Mouse (Mus musculus): ENCODE measurements around the gene Kri1. TPM values are rescaled to one million over a fixed set of nuclear protein-coding genes. Genes with fewer than 3 reads are reported as not detected.

Kri1 gene
- polyA plus RNA-seq, 1 experiment from 2014 or later, result 8.9 TPM

DNA sequence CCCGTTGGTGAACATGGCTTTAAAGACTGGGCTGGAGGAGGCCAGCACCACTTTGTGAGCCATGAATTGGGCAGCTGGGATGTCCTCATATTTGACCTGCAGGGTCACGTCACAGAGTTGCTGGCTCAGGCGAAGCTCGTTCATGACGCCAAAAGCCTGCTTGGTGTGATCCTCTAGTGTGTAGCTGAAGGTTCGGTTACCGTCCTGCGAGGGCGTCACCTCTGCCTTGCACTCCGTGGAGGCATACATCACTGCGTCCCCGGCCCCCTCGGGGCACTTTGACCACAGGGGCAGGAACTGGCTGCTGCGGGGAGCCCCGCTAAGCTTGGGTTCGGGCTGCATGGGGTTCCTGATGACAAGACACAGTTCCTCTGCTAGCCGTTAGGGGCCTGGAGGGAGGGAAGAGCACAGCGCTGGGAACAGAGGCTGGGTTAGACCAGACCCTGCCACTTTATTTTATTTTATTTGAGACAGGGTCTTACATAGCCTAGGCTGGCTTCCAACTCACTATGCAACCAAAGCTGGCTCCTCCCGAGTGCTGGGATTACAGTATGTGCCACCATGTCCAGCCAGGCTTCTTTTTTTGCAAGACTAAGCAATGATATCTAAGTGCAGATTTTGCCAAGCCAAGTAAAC, 50.3 kb downstream of the Kri1 start:
- no peak for ATAC-seq
- DNase-seq (ENCODE audit: low spot score), result peak; percentile 46

GRCm38 (mm10) chr9:21236991-21237367, 50.8 kb downstream of the Kri1 start:
- H3K4me2 ChIP-seq (replicated peaks; ENCODE audit: low read depth, low read length), result peak overlapping the region; percentile 64; the same call in 1 of the 2 replicates
- peaks cover 11% of the 10 kb centered on the region for H3K4me1 ChIP-seq (ENCODE audit: insufficient read depth, low read depth, low read length)
- no peak overlapping the region for H3K9ac ChIP-seq (replicated peaks; ENCODE audit: low read depth)
- no peaks in the 10 kb centered on the region for H3K27me3 ChIP-seq (replicated peaks; ENCODE audit: insufficient read depth, low read length)
- TF ChIP-seq EP300 (IDR thresholded peaks at IDR 0.05) (no peak), CTCF (IDR thresholded peaks at IDR 0.05) (no peak)
- H3K36me3 ChIP-seq (ENCODE audit: insufficient read depth, low read length), result no peaks in the 10 kb centered on the region; the same call in 1 of the 2 replicates
- peak overlapping the region; percentile 89; the same call in 1 of the 2 replicates for H3K27ac ChIP-seq (ENCODE audit: low read length)
- no peak for ATAC-seq
- WGBS, result 77% methylated on average over 25 of the region's 25 CpGs
- H3K9me3 ChIP-seq (ENCODE audit: low read length), result no peaks in the 10 kb centered on the region
- no peak for DNase-seq (ENCODE audit: low spot score)
- no peak overlapping the region for H3K4me3 ChIP-seq (ENCODE audit: low read depth, low read length)

More for the DNA sequence above, 50.3 kb downstream of the Kri1 start:
- H3K27ac ChIP-seq (ENCODE audit: low read length), result peak overlapping the region; percentile 89
- peak overlapping the region; percentile 77 for H3K9ac ChIP-seq (replicated peaks; ENCODE audit: low read depth)
- no peaks in the 10 kb centered on the region for H3K9me3 ChIP-seq (ENCODE audit: low read length)
- no peaks in the 10 kb centered on the region for H3K27me3 ChIP-seq (replicated peaks; ENCODE audit: insufficient read depth, low read length)
- peak overlapping the region; percentile 90 for H3K4me3 ChIP-seq (ENCODE audit: low read depth, low read length)
- H3K4me1 ChIP-seq (ENCODE audit: insufficient read depth, low read depth, low read length), result peaks cover 11% of the 10 kb centered on the region
- H3K36me3 ChIP-seq (ENCODE audit: insufficient read depth, low read length), result no peaks in the 10 kb centered on the region; the same call in 1 of the 2 replicates
- TF ChIP-seq EP300 (IDR thresholded peaks at IDR 0.05), result no peak
- peak; percentile 55 for TF ChIP-seq CTCF (IDR thresholded peaks at IDR 0.05)
- WGBS, result 12% methylated on average over 19 of the region's 19 CpGs
- H3K4me2 ChIP-seq (replicated peaks; ENCODE audit: low read depth, low read length), result peak overlapping the region; percentile 64

GRCm38 (mm10) chr9:21235341-21235740, 52.4 kb downstream of the Kri1 start:
- peaks cover 11% of the 10 kb centered on the region for H3K4me1 ChIP-seq (ENCODE audit: insufficient read depth, low read depth, low read length)
- DNase-seq (ENCODE audit: low spot score) (no peak), ATAC-seq (no peak)
- H3K27ac ChIP-seq (ENCODE audit: low read length), result no peak overlapping the region
- 77% methylated on average over 4 of the region's 4 CpGs for WGBS
- no peaks in the 10 kb centered on the region for H3K27me3 ChIP-seq (replicated peaks; ENCODE audit: insufficient read depth, low read length)
- no peak overlapping the region for H3K4me2 ChIP-seq (replicated peaks; ENCODE audit: low read depth, low read length)
- no peak overlapping the region for H3K4me3 ChIP-seq (ENCODE audit: low read depth, low read length)
- no peaks in the 10 kb centered on the region for H3K9me3 ChIP-seq (ENCODE audit: low read length)
- no peak for TF ChIP-seq EP300 (IDR thresholded peaks at IDR 0.05)
- TF ChIP-seq CTCF (IDR thresholded peaks at IDR 0.05), result no peak
- no peak overlapping the region for H3K9ac ChIP-seq (replicated peaks; ENCODE audit: low read depth)
- H3K36me3 ChIP-seq (ENCODE audit: insufficient read depth, low read length), result peaks cover 4% of the 10 kb centered on the region; the same call in 1 of the 2 replicates

- no peak for TF ChIP-seq CTCF (IDR thresholded peaks at IDR 0.05)
- no peak for TF ChIP-seq EP300 (IDR thresholded peaks at IDR 0.05)
- WGBS, result 87% methylated on average over 28 of the region's 28 CpGs
- peaks cover 5% of the 10 kb centered on the region; the same call in 1 of the 2 replicates for H3K36me3 ChIP-seq (ENCODE audit: insufficient read depth, low read length)
- no peaks in the 10 kb centered on the region for H3K27me3 ChIP-seq (replicated peaks; ENCODE audit: insufficient read depth, low read length)
- no peak overlapping the region for H3K27ac ChIP-seq (ENCODE audit: low read length)
- ATAC-seq (no peak), DNase-seq (ENCODE audit: low spot score) (no peak)
- H3K4me3 ChIP-seq (ENCODE audit: low read depth, low read length), result no peak overlapping the region
- peaks cover 11% of the 10 kb centered on the region for H3K4me1 ChIP-seq (ENCODE audit: insufficient read depth, low read depth, low read length)
- no peaks in the 10 kb centered on the region for H3K9me3 ChIP-seq (ENCODE audit: low read length)
- H3K4me2 ChIP-seq (replicated peaks; ENCODE audit: low read depth, low read length), result no peak overlapping the region
- no peak overlapping the region for H3K9ac ChIP-seq (replicated peaks; ENCODE audit: low read depth)
These were observed 54.0 kb downstream of the Kri1 start for GRCm38 (mm10) chr9:21233805-21234204.

GRCm38 (mm10) chr9:21233366-21233765, 54.4 kb downstream of the Kri1 start:
- Histone ChIP-seq H3K36me3 (ENCODE audit: insufficient read depth, low read length) (peaks cover 5% of the 10 kb centered on the region; the same call in 1 of the 2 replicates), H3K27me3 (replicated peaks; ENCODE audit: insufficient read depth, low read length) (no peaks in the 10 kb centered on the region), H3K27ac (ENCODE audit: low read length) (no peak overlapping the region), H3K4me3 (ENCODE audit: low read depth, low read length) (no peak overlapping the region), H3K9ac (replicated peaks; ENCODE audit: low read depth) (no peak overlapping the region), H3K4me1 (ENCODE audit: insufficient read depth, low read depth, low read length) (peaks cover 11% of the 10 kb centered on the region), H3K4me2 (replicated peaks; ENCODE audit: low read depth, low read length) (no peak overlapping the region), H3K9me3 (ENCODE audit: low read length) (no peaks in the 10 kb centered on the region)
- DNase-seq (ENCODE audit: low spot score), result no peak
- 92% methylated on average over 29 of the region's 29 CpGs for WGBS
- no peak for TF ChIP-seq CTCF (IDR thresholded peaks at IDR 0.05)
- no peak for TF ChIP-seq EP300 (IDR thresholded peaks at IDR 0.05)
- ATAC-seq, result no peak

GRCm38 (mm10) chr9:21232867-21233266, 54.9 kb downstream of the Kri1 start:
- Histone ChIP-seq H3K9ac (replicated peaks; ENCODE audit: low read depth) (no peak overlapping the region), H3K36me3 (ENCODE audit: insufficient read depth, low read length) (peaks cover 5% of the 10 kb centered on the region; the same call in 1 of the 2 replicates), H3K4me3 (ENCODE audit: low read depth, low read length) (no peak overlapping the region), H3K27me3 (replicated peaks; ENCODE audit: insufficient read depth, low read length) (no peaks in the 10 kb centered on the region), H3K27ac (ENCODE audit: low read length) (no peak overlapping the region), H3K9me3 (ENCODE audit: low read length) (no peaks in the 10 kb centered on the region), H3K4me1 (ENCODE audit: insufficient read depth, low read depth, low read length) (peaks cover 11% of the 10 kb centered on the region), H3K4me2 (replicated peaks; ENCODE audit: low read depth, low read length) (no peak overlapping the region)
- TF ChIP-seq EP300 (IDR thresholded peaks at IDR 0.05) (no peak), CTCF (IDR thresholded peaks at IDR 0.05) (no peak)
- ATAC-seq, result no peak
- 83% methylated on average over 5 of the region's 5 CpGs for WGBS
- DNase-seq (ENCODE audit: low spot score), result no peak

Measured in lung, postnatal 0 days (tissue).